Mouse (Mus musculus) embryonic facial prominence, embryonic 10.5 days (tissue): ENCODE data around the gene Cnksr3. TPM values are rescaled to one million over a fixed set of nuclear protein-coding genes. Genes with fewer than 3 reads are reported as not detected.

ENCODE experiments used
- DNase-seq: peaks from one replicate; pipeline ENCODE4 v3.0.0-alpha.2; 2017; ENCODE audit warnings: low spot score
- H3K27ac ChIP-seq: fragments of 300-500 bp; sonication (generic); replicated peaks from 2 replicates; pipeline ENCODE4 v1.5.1; 2016; ENCODE audit warnings: mild to moderate bottlenecking
- H3K27me3 ChIP-seq: fragments of 300-500 bp; sonication (generic); replicated peaks from 2 replicates; pipeline ENCODE4 v1.6.1; 2016; ENCODE audit warnings: low read depth, mild to moderate bottlenecking; ENCODE audit not compliant: poor library complexity, severe bottlenecking
- H3K36me3 ChIP-seq: fragments of 300-500 bp; sonication (generic); replicated peaks from 2 replicates; pipeline ENCODE4 v1.6.1; 2016; ENCODE audit warnings: mild to moderate bottlenecking, moderate library complexity
- H3K4me1 ChIP-seq: fragments of 300-500 bp; sonication (generic); 2 replicates; pipeline ENCODE4 v1.6.1; 2016
- H3K4me3 ChIP-seq: fragments of 300-500 bp; sonication (generic); 2 replicates; pipeline ENCODE4 v1.5.1; 2016; ENCODE audit warnings: mild to moderate bottlenecking, moderate library complexity
- H3K9me3 ChIP-seq: fragments of 300-500 bp; sonication (generic); 2 replicates; pipeline ENCODE4 v1.6.1; 2016; ENCODE audit warnings: mild to moderate bottlenecking
- WGBS: fragments of 180-500 bp; shearing (Covaris S2); methylation state at CpG from one replicate; pipeline ENCODE4 v1.1.7; 2016; 5-methylcytosine and 5-hydroxymethylcytosine counted together
- polyA plus RNA-seq: library from polyadenylated mRNA; unstranded; fragments of >200 nt; fragmentation: Nextera tagmentation; extraction: Ambion mirVana; gene quantifications from 2 replicates; pipeline ENCODE4 v1.2.1, GENCODE M21; 2016

Gene Cnksr3
- polyA plus RNA-seq, 1 experiment from 2014 or later: 8.8 TPM

DNA sequence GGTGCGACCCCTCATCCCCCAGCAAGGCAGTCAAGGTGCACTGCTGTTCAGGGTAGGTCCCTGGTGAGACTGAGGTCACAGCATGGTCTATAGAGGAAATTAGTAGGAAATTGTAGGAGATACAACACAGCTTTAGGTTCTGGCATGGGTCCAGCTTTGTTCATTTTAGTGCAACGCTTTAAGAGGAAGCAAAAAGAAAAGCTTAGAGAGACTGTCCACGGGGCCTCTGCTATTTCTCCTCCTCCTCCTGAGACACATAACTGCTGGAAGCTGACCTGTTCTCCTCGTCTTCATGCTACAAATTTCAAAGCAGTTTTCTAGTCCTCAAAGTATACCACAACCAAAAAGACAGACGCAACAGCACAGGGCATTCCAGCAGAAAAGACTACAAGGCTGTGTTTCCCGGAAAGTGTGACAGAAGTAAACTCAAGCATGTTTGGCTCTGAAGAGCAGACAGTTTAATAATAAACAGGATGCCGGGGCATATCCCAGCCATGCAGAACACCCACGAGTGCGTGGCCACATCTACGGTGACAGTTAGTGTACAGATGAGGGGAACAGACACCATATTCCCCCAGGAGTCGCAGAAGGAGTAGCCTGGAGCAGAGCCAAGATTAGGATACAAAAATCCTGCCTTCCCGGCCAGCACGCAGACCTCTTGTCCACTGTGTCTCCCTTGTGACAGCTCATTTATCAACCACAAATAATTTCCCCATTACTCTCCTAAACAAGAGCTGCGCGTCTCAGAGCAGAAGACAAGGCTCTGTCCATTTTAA is 53.6 kb downstream of the Cnksr3 start:
- Histone ChIP-seq H3K36me3 (peaks cover 19% of the 10 kb centered on the region), H3K4me3 (0 out of 2 replicates have a peak overlapping the region, but pooled peaks have one; percentile 16), H3K9me3 (no peaks in the 10 kb centered on the region), H3K27me3 (no peaks in the 10 kb centered on the region), H3K27ac (peak overlapping the region; percentile 60), H3K4me1 (peaks cover 34% of the 10 kb centered on the region)
- 68% methylated on average over 15 of the region's 15 CpGs for WGBS
- no peak for DNase-seq

DNA sequence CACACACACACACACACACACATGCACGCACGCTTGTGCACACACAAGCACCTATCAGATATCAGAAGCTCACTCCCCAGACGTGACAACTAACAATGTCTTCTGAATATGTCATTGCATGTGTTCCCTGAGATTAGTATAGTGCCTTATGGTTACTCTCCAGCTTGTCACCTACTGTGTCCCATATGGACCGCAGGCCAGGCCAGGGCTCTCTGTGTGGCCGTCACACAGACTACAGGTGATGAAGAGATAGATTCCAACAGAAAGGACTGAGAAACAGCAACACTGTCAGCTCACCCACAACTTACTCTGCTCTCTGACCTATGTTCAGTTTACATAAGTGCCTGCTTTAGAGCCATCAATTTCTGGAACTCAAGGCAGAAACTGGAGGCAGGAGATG is 57.2 kb downstream of the Cnksr3 start:
- Histone ChIP-seq H3K27me3 (no peaks in the 10 kb centered on the region), H3K4me1 (peaks cover 19% of the 10 kb centered on the region), H3K36me3 (peaks cover 28% of the 10 kb centered on the region), H3K4me3 (no peak overlapping the region), H3K9me3 (no peaks in the 10 kb centered on the region), H3K27ac (no peak overlapping the region)
- DNase-seq: no peak
- WGBS: 94% methylated on average over 5 of the region's 5 CpGs

DNA sequence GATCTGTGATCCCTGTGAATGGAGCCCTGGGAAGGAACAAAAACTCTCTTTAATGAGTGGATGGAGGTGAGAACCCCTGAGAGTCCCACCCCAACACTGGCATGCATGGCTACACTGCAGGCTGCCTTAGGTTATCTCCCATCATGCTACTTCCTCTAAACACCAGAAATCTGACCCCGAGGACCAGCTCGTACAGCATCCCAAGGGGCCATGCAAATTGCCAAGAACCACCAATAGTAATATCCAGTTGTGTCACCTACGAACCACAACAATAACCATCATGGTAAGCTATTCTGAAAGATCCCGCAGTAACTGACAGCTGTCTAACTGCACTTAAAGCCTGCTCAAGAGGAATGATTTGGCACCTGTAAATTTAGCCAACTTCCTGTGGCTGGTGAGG is 59.1 kb downstream of the Cnksr3 start:
- Histone ChIP-seq H3K27me3 (no peaks in the 10 kb centered on the region), H3K9me3 (no peaks in the 10 kb centered on the region), H3K36me3 (peaks cover 37% of the 10 kb centered on the region), H3K4me1 (peaks cover under 1% of the 10 kb centered on the region; the same call in 1 of the 2 replicates), H3K4me3 (no peak overlapping the region), H3K27ac (no peak overlapping the region)
- DNase-seq: no peak
- 82% methylated on average over 4 of the region's 4 CpGs for WGBS

DNA sequence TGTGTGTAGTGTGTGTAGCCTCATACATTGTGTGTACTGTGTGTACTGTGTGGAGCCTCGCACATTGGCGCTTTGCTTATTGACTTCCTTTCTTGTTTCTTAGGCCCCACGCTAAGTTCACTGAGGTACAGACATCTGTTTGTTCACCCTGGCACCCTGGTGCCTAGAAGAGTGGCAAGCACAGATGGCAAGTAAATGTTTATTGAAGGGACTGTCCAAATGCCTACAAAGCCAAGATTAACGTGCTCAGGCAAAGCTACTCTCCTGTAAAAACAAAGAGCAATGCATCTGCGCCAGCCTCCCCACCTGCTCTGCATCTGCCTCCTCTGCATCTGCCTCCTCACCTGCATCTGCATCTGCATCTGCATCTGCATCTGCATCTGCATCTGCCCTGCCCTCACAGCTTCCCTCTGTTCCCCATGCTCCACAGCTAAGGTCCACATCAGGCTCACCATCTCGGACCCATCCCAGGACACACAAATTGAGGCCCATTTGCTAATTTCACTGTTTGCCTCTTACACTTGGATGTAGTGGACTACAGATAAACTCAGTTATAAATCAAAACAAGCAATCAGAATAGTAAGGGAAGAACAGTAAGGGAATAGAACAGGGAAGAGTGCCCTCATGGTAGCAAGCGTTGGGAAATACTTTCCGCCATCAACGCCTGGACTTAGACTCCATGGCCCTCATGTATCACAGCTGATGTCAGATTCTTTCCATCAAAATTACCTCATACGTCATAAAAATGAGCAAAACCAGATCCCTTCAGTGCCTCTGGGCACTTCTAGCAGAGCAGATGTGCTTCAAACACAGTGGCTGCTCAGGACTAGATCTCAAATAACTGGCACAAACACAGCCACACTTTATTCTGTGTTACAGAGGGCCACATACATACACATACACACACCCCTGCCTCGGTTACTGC is 62.1 kb downstream of the Cnksr3 start:
- H3K27me3 ChIP-seq: no peaks in the 10 kb centered on the region
- WGBS: 89% methylated on average over 11 of the region's 11 CpGs
- DNase-seq: no peak
- no peaks in the 10 kb centered on the region for H3K9me3 ChIP-seq
- H3K27ac ChIP-seq: no peak overlapping the region
- H3K4me3 ChIP-seq: no peak overlapping the region
- peaks cover 7% of the 10 kb centered on the region; the same call in 1 of the 2 replicates for H3K4me1 ChIP-seq
- H3K36me3 ChIP-seq: peaks cover 37% of the 10 kb centered on the region

DNA sequence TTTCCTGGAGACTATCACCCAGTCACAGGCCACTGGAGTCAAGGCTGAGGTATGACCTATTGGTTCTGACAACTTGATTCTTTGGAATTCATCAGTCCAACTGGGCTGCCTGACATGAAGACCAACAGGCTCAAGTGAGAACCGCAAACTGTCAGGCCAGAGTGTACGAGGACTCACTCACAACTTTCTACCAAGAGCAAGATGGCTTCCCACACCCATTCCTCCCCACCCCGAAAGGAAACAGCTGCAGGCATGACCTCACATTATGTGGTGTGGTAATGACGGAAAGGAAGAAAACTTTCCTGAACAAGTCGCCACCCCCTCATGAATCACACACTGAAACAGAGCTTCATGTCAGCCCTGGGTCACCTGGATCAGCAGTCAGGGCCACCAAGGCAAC is 66.4 kb downstream of the Cnksr3 start:
- Histone ChIP-seq H3K9me3 (no peaks in the 10 kb centered on the region), H3K4me3 (no peak overlapping the region), H3K27ac (no peak overlapping the region), H3K36me3 (peaks cover 23% of the 10 kb centered on the region; the same call in 1 of the 2 replicates), H3K27me3 (no peaks in the 10 kb centered on the region), H3K4me1 (peaks cover 7% of the 10 kb centered on the region; the same call in 1 of the 2 replicates)
- no peak for DNase-seq
- 79% methylated on average over 5 of the region's 5 CpGs for WGBS

DNA sequence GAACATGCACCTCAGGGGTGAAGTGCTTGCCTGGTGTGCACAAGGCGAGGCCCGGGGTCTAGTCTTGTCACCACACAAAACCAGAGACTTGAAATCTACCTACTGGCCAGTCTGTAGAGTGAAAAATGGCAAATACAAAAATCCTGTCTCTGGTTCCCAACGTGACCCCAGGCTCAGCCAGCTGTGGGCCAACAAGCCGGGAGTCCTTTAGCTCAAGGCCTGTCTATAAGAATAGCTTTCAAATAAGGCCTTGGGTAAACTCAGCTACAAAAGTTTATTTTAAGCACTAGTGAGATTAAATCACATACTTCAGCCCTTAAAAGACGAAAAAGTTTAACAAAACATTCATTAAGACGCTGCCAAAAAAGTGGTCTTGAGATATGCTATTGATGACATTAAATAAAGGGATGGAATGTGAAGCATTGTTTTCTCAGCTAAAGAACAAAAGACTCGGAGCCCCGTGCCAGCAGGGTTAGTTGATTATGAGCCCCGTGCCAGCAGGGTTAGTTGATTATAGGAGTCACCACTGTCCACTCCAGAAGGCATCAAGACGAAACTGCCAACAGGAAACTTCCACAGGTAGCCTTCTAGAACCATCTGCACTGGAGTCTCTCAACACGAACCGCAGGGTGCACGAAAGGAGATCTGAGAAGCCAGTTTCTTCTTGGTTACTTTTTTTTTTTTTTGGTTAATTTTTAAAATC is 67.8 kb downstream of the Cnksr3 start:
- H3K4me1 ChIP-seq: peaks cover 7% of the 10 kb centered on the region; the same call in 1 of the 2 replicates
- H3K4me3 ChIP-seq: no peak overlapping the region
- H3K9me3 ChIP-seq: no peaks in the 10 kb centered on the region
- 73% methylated on average over 13 of the region's 13 CpGs for WGBS
- H3K27ac ChIP-seq: no peak overlapping the region
- H3K27me3 ChIP-seq: no peaks in the 10 kb centered on the region
- DNase-seq: no peak
- peaks cover 14% of the 10 kb centered on the region; the same call in 1 of the 2 replicates for H3K36me3 ChIP-seq

DNA sequence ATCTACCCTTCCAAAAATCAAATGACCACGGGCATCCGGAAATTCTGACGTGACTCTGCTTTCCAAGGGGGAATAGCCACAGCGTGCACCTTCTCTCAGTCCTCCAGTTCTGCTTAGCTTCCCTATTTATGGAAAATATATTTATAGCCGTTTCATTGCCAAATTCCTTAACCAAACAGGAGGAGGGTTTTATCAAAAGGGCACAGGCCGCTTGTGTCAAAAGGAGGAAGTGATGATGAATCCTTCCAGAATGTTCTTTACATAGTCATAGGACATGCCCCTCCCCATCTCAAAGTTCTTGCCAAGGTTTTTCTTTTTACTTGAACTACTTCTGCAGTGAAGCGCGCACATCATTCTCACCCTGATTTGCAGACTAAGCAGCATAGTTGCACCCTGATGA is 69.8 kb downstream of the Cnksr3 start:
- H3K9me3 ChIP-seq: no peaks in the 10 kb centered on the region
- H3K4me1 ChIP-seq: peaks cover 7% of the 10 kb centered on the region; the same call in 1 of the 2 replicates
- H3K27ac ChIP-seq: no peak overlapping the region
- H3K4me3 ChIP-seq: no peak overlapping the region
- no peaks in the 10 kb centered on the region for H3K27me3 ChIP-seq
- no peak for DNase-seq
- peaks cover 14% of the 10 kb centered on the region; the same call in 1 of the 2 replicates for H3K36me3 ChIP-seq
- WGBS: 93% methylated on average over 8 of the region's 8 CpGs

DNA sequence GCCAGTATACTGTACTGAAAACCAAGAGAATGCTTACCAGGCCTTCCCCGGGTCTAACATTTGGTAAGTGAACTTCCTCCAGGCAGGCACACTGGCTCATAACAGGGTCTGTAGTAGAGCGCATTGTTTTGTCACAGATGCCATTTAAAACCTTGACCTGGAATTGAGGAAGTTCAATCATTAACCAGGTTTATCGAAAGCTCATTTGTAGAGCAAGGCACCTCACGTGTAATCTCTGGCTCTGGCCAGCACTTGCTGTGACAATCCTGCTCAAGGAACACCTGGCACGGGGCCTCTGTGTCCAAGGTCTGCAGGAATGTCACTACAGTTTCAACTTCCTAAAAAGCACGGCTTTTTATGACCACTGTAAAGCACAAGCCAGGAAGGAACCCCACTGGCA is 71.8 kb downstream of the Cnksr3 start:
- Histone ChIP-seq H3K27me3 (no peaks in the 10 kb centered on the region), H3K9me3 (no peaks in the 10 kb centered on the region), H3K27ac (no peak overlapping the region), H3K36me3 (peaks cover 10% of the 10 kb centered on the region; the same call in 1 of the 2 replicates), H3K4me3 (no peak overlapping the region), H3K4me1 (no peaks in the 10 kb centered on the region)
- DNase-seq: no peak
- 86% methylated on average over 6 of the region's 6 CpGs for WGBS

DNA sequence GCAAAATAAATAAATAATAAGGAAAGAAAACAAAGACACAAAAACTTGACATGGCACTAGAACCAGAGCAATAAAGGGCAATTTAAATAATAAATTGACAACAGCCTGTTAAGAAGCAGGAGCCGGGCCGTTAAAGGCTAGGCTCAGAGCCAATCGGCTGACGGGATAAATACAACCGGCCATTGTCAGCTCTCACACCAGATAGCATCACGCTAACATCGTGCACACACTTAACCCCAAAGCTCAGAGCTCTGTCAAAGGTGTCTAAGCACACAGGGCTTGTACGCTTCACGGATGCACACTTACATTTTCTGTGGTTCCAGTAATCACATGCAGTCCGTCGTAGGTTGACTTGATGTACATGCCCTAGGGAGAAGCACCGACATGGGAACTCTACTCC is 74.0 kb downstream of the Cnksr3 start:
- 92% methylated on average over 12 of the region's 12 CpGs for WGBS
- no peak overlapping the region for H3K4me3 ChIP-seq
- no peaks in the 10 kb centered on the region for H3K4me1 ChIP-seq
- no peak for DNase-seq
- peaks cover 27% of the 10 kb centered on the region for H3K36me3 ChIP-seq
- no peak overlapping the region for H3K27ac ChIP-seq
- H3K27me3 ChIP-seq: no peaks in the 10 kb centered on the region
- H3K9me3 ChIP-seq: no peaks in the 10 kb centered on the region

DNA sequence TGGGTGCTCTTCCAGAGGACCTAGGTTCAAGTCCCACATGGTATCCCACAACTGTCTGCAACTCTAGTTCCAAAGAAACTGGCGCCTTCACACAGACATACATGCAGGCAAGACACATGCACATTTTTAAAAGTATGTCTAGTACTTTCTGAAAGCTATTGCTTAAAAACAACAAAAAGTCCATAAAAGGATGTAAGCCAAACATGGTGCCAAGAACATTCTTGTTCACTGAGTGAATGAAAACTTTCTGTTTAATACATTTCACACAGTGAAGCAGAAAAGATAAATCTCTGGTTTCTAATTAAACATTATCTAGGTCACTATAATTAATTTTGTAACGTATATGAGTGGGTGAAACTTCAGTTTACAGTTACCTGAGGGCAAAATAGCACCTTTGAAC is 76.3 kb downstream of the Cnksr3 start:
- Histone ChIP-seq H3K9me3 (no peaks in the 10 kb centered on the region), H3K27me3 (no peaks in the 10 kb centered on the region), H3K36me3 (peaks cover 43% of the 10 kb centered on the region), H3K4me1 (no peaks in the 10 kb centered on the region), H3K27ac (no peak overlapping the region), H3K4me3 (no peak overlapping the region)
- 91% methylated on average over 2 of the region's 2 CpGs for WGBS
- DNase-seq: no peak

DNA sequence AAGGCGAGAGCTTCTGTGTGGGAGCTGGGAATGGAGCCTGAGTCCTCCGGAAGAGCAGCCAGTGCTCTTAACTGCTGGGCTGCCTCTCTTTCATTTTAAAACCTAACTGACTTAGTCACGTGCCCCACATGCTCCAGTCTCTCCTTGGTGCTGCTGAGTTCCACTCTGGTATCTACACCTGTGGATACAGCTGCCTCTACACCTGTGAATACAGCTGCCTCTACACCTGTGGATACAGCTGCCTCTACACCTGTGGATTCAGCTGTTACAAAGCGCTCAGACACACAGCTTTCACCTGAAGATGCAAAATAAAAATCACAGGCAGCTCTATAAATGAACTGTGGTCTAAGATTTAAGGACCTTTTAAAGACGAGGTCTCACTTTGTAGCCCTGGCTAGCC is 79.0 kb downstream of the Cnksr3 start:
- no peaks in the 10 kb centered on the region for H3K4me1 ChIP-seq
- peaks cover 65% of the 10 kb centered on the region for H3K36me3 ChIP-seq
- no peak for DNase-seq
- WGBS: 93% methylated on average over 5 of the region's 5 CpGs
- H3K27me3 ChIP-seq: no peaks in the 10 kb centered on the region
- H3K27ac ChIP-seq: no peak overlapping the region
- H3K4me3 ChIP-seq: no peak overlapping the region
- no peaks in the 10 kb centered on the region for H3K9me3 ChIP-seq

DNA sequence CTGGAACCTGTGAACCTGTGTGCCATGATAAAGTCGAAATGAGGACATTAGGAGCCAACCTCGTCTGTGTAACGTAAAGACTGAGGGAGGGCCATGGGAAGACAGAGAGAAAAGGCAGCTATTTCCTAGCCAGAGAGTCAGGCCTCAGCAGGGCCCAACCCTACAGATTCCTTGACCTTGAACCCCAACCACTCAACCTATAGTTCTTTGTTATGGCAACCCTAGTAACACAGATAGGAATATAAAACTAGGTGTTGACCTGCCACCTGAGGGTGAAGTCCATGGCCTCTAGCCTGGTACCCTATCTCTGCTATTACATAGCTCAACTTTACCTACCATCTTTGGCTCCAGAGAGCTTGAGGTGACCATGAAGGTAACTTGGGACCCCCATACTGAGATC is 80.6 kb downstream of the Cnksr3 start:
- Histone ChIP-seq H3K27ac (no peak overlapping the region), H3K36me3 (peaks cover 80% of the 10 kb centered on the region)
- whole genome bisulfite sequencing: 91% methylated on average over 3 of the region's 3 CpGs

More for the DNA sequence above, 80.6 kb downstream of the Cnksr3 start:
- DNase-seq: no peak
- H3K9me3 ChIP-seq: no peaks in the 10 kb centered on the region
- no peaks in the 10 kb centered on the region for H3K27me3 ChIP-seq
- H3K4me3 ChIP-seq: no peak overlapping the region
- no peaks in the 10 kb centered on the region for H3K4me1 ChIP-seq
